Mouse (Mus musculus): Measurements from ENCODE around the gene Arl14.

DNA sequence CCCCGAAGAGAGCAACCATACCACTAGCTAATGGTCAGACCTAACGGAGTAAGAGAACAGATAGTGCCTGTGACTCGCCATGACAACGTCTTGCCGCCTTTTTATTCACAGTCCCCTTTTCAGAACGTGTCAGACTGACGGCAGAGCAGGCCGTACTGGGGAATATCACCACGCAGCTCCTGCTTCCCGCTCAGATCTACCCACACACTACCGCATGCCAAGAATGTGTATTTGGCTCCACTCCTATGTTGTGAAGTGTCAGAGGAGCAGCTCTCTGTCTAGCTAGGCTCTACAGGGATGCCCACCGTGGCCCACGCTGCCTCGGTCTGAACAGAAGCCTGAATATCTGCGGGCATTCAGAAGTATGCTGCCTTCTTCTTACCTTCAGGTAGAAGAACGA lies 35.6 kb upstream of the Arl14 start:
- no peak for TF ChIP-seq CTCF (IDR thresholded peaks at IDR 0.05; ENCODE audit: insufficient read depth, low read depth, low read length)
- no peak for TF ChIP-seq POLR2A (IDR thresholded peaks at IDR 0.05; ENCODE audit: insufficient read depth, low read depth, low read length)

Data from olfactory bulb, adult 2 months (tissue).